Comparison of ENCODE assay signal across 9 mouse cellular contexts in genomic region chr1:98002561-98003425, GRCm38 (mm10).
DNase-seq lines count a peak whose midpoint lies in the region; ATAC-seq and TF ChIP-seq lines count a peak whose summit lies in the region.
"Had no signal": no experiment of that assay in that cellular context is flagged by ENCODE, and none has a peak within 500 bp of the region (broad histone marks: within the 10 kb centered on the region; RNA-seq: fewer than 3 reads in every experiment).

No protein-coding gene starts in this region.

- no peak for TF ChIP-seq POLR2A in kidney, adult 2 months (IDR thresholded peaks at IDR 0.05; ENCODE audit: low read depth, low read length)
- TF ChIP-seq POLR2A in myocyte (IDR thresholded peaks at IDR 0.05; ENCODE audit: insufficient read length, low read depth) = no peak

- no peaks in the 10 kb centered on the region for H3K9me3 ChIP-seq in heart, embryonic 13.5 days
- H3K9me3 ChIP-seq: neural tube, embryonic 12.5 days had no signal

- H3K4me1 ChIP-seq in kidney, adult 2 months (ENCODE audit: control insufficient read depth, insufficient read depth, low read length) = no peaks in the 10 kb centered on the region
- H3K4me1 ChIP-seq in heart, embryonic 13.5 days = peaks cover 25% of the 10 kb centered on the region
- H3K4me1 ChIP-seq: neural tube, embryonic 12.5 days had no signal

- H3K9ac ChIP-seq in heart, embryonic 13.5 days = no peak overlapping the region
- H3K9ac ChIP-seq: neural tube, embryonic 12.5 days had no signal

- no peak overlapping the region for H3K4me3 ChIP-seq in kidney, adult 2 months (ENCODE audit: insufficient read depth, low read depth, low read length)
- no peak overlapping the region for H3K4me3 ChIP-seq in heart, embryonic 13.5 days
- no peak overlapping the region for H3K4me3 ChIP-seq in myocyte
- H3K4me3 ChIP-seq: neural tube, embryonic 12.5 days had no signal

- no peaks in the 10 kb centered on the region for H3K36me3 ChIP-seq in kidney, adult 2 months (ENCODE audit: control insufficient read depth, insufficient read depth, low read length)
- peaks cover 3% of the 10 kb centered on the region; the same call in 1 of the 2 replicates for H3K36me3 ChIP-seq in heart, embryonic 13.5 days
- H3K36me3 ChIP-seq in myocyte (ENCODE audit: control insufficient read depth, insufficient read depth) = no peaks in the 10 kb centered on the region
- H3K36me3 ChIP-seq: neural tube, embryonic 12.5 days had no signal

- no peaks in the 10 kb centered on the region for H3K79me2 ChIP-seq in myocyte (ENCODE audit: control insufficient read depth, insufficient read depth)

- TF ChIP-seq CTCF in kidney, adult 2 months (conservative IDR thresholded peaks at IDR 0.05; ENCODE audit: insufficient read depth, insufficient read length, low read depth, low read length) = no peak

- no peaks in the 10 kb centered on the region for H3K27me3 ChIP-seq in kidney, adult 2 months (replicated peaks; ENCODE audit: control insufficient read depth, insufficient read depth, low read length)
- H3K27me3 ChIP-seq in heart, embryonic 13.5 days (replicated peaks) = no peaks in the 10 kb centered on the region
- H3K27me3 ChIP-seq in myocyte (ENCODE audit: control insufficient read depth, insufficient read depth, insufficient read length) = no peaks in the 10 kb centered on the region
- H3K27me3 ChIP-seq: neural tube, embryonic 12.5 days had no signal

- DNase-seq in kidney, adult 2 months = peak; percentile 41
- DNase-seq in kidney, adult 11 months = no peak
- peak; percentile 84 for DNase-seq in brain, adult 2 months (ENCODE audit: low read depth, low spot score)
- peak; percentile 49 to 74 for DNase-seq in layer of hippocampus, postnatal 14 days (ENCODE audit: low spot score in 2 of 2)
- DNase-seq in B cell, adult 2 months = no peak

- H3ac ChIP-seq in myocyte (ENCODE audit: control insufficient read depth, insufficient read length) = no peak overlapping the region

- ATAC-seq in heart, embryonic 13.5 days (ENCODE audit: extremely low read depth, insufficient number of reproducible peaks, low FRiP score, low TSS enrichment) = no peak
- no peak for ATAC-seq in megakaryocyte progenitor cell, adult 5-6 weeks (replicated peaks; ENCODE audit: poor library complexity)

- 66% methylated on average over 7 of the region's 7 CpGs for WGBS in kidney, adult 2 months
- WGBS in heart, embryonic 13.5 days = 55% methylated on average over 7 of the region's 7 CpGs

- no peak overlapping the region for H3K27ac ChIP-seq in kidney, adult 2 months (ENCODE audit: insufficient read depth, low read depth, low read length)
- peak overlapping the region; percentile 63 for H3K27ac ChIP-seq in heart, embryonic 13.5 days (replicated peaks)
- H3K27ac ChIP-seq: neural tube, embryonic 12.5 days had no signal

- no peak overlapping the region for H3K4me2 ChIP-seq in heart, embryonic 13.5 days
- peak overlapping the region; percentile 45 for H3K4me2 ChIP-seq in myocyte (ENCODE audit: low read depth)
- H3K4me2 ChIP-seq: neural tube, embryonic 12.5 days had no signal

TF ChIP-seq in myocyte, 11 proteins besides CTCF, POLR2A, EP300 and RAD21:
- TF ChIP-seq POLR2AphosphoS2 (IDR thresholded peaks at IDR 0.05; ENCODE audit: insufficient read length, low read depth) = no peak
- TF ChIP-seq SRF (IDR thresholded peaks at IDR 0.05; ENCODE audit: control insufficient read depth, insufficient read length, low read depth) = no peak
- TF ChIP-seq TCF12 (IDR thresholded peaks at IDR 0.05; ENCODE audit: insufficient read depth, poor library complexity, severe bottlenecking) = no peak
- TF ChIP-seq CEBPB (IDR thresholded peaks at IDR 0.05; ENCODE audit: insufficient read depth, poor library complexity, severe bottlenecking) = no peak
- TF ChIP-seq MAX (IDR thresholded peaks at IDR 0.05; ENCODE audit: low read depth) = no peak
- no peak for TF ChIP-seq USF1 (IDR thresholded peaks at IDR 0.05; ENCODE audit: low read depth)
- no peak for TF ChIP-seq MYOG (IDR thresholded peaks at IDR 0.05; ENCODE audit: control insufficient read depth in 1 of 3, insufficient read depth in 1 of 3, insufficient read length in 2 of 3, low read depth in 2 of 3)
- no peak for TF ChIP-seq MYOD1 (IDR thresholded peaks at IDR 0.05; ENCODE audit: control insufficient read depth in 1 of 3, insufficient read length in 2 of 3, low read depth in 2 of 3)
- no peak for TF ChIP-seq E2F4 (IDR thresholded peaks at IDR 0.05; ENCODE audit: insufficient read depth)
- TF ChIP-seq REST (IDR thresholded peaks at IDR 0.05; ENCODE audit: insufficient read depth, insufficient read length) = no peak
- TF ChIP-seq TCF3 (IDR thresholded peaks at IDR 0.05; ENCODE audit: insufficient read length, low read depth) = no peak

Comparison
In these comparisons a context has a peak if more than half of its experiments do, and no peak if none do; other contexts are left out.
1. DNase-seq: peak in kidney, adult 2 months (single experiment), brain, adult 2 months (single experiment) and layer of hippocampus, postnatal 14 days (2 of 2); none in kidney, adult 11 months (single experiment) and B cell, adult 2 months (0 of 2).